ENCODE assay signal across 9 mouse cellular contexts in genomic region chr9:120855293-120856050, GRCm38 (mm10).
A peak's percentile ranks its signal among the peaks of the same experiment; 100 is the strongest.
DNase-seq lines count a peak whose midpoint lies in the region; ATAC-seq lines count a peak whose summit lies in the region.
"Had no signal": no experiment of that assay in that cellular context is flagged by ENCODE, and none has a peak within 500 bp of the region (broad histone marks: within the 10 kb centered on the region; RNA-seq: fewer than 3 reads in every experiment).

No protein-coding gene starts in this region.

- no peak overlapping the region for H3K9ac ChIP-seq in heart, embryonic 12.5 days
- no peak overlapping the region for H3K9ac ChIP-seq in hindbrain, embryonic 15.5 days

- no peak for ATAC-seq in heart, embryonic 12.5 days (ENCODE audit: insufficient number of reproducible peaks, low FRiP score)
- ATAC-seq in hindbrain, embryonic 15.5 days (ENCODE audit: low FRiP score, low read depth), result peak; percentile 23; the same call in 1 of the 2 replicates

- peaks cover 25% of the 10 kb centered on the region for H3K4me1 ChIP-seq in heart, embryonic 12.5 days (replicated peaks)
- peaks cover 33% of the 10 kb centered on the region for H3K4me1 ChIP-seq in brown adipose tissue, adult 24 weeks (ENCODE audit: control insufficient read depth, insufficient read depth, insufficient read length, low read length)
- peaks cover 7% of the 10 kb centered on the region; the same call in 1 of the 2 replicates for H3K4me1 ChIP-seq in hindbrain, embryonic 15.5 days (replicated peaks)

- no peak overlapping the region for H3K4me2 ChIP-seq in heart, embryonic 12.5 days
- H3K4me2 ChIP-seq in hindbrain, embryonic 15.5 days, result no peak overlapping the region

- peak; percentile 96 for DNase-seq in heart, adult 11 months
- peak; percentile 70 for DNase-seq in 3T3-L1 (ENCODE audit: low read depth, low spot score)
- DNase-seq in embryo, embryonic 9.5 days (ENCODE audit: extremely low spot score), result no peak
- DNase-seq in right cerebral cortex, postnatal 25 days, result no peak
- no peak for DNase-seq in urinary bladder, postnatal 14 days (ENCODE audit: low spot score)
- DNase-seq: kidney, adult 8-10 months had no signal

- no peaks in the 10 kb centered on the region for H3K27me3 ChIP-seq in heart, embryonic 12.5 days (replicated peaks)
- no peaks in the 10 kb centered on the region for H3K27me3 ChIP-seq in hindbrain, embryonic 15.5 days

- no peaks in the 10 kb centered on the region for H3K9me3 ChIP-seq in heart, embryonic 12.5 days (replicated peaks)
- no peaks in the 10 kb centered on the region for H3K9me3 ChIP-seq in hindbrain, embryonic 15.5 days

- WGBS in heart, embryonic 12.5 days, result 69% methylated on average over 3 of the region's 3 CpGs
- WGBS in hindbrain, embryonic 15.5 days, result 39% methylated on average over 3 of the region's 3 CpGs

- no peaks in the 10 kb centered on the region for H3K36me3 ChIP-seq in heart, embryonic 12.5 days
- H3K36me3 ChIP-seq in hindbrain, embryonic 15.5 days, result no peaks in the 10 kb centered on the region

- H3K27ac ChIP-seq in heart, embryonic 12.5 days (ENCODE audit: poor library complexity, severe bottlenecking), result no peak overlapping the region
- peak overlapping the region; percentile 79 for H3K27ac ChIP-seq in brown adipose tissue, adult 24 weeks (replicated peaks; ENCODE audit: low read depth, low read length)
- H3K27ac ChIP-seq in hindbrain, embryonic 15.5 days (replicated peaks), result no peak overlapping the region

- H3K4me3 ChIP-seq in heart, embryonic 12.5 days, result no peak overlapping the region
- no peak overlapping the region for H3K4me3 ChIP-seq in brown adipose tissue, adult 24 weeks (ENCODE audit: insufficient read depth, low read depth, low read length)
- H3K4me3 ChIP-seq in hindbrain, embryonic 15.5 days, result no peak overlapping the region

Comparison
In these comparisons a context has a peak if more than half of its experiments do, and no peak if none do; other contexts are left out.
1. DNase-seq: peak in heart, adult 11 months (single experiment) and 3T3-L1 (single experiment); none in embryo, embryonic 9.5 days (single experiment), right cerebral cortex, postnatal 25 days (single experiment) and urinary bladder, postnatal 14 days (single experiment).